Mouse (Mus musculus) cerebellum, adult 9-11 months (tissue): Measurements from ENCODE around the gene Luc7l2.
"Not testable (repeated sequence)": the region's sequence is repeated elsewhere in the genome, so short reads cannot be mapped to it uniquely, and the experiment has no call there.

Experiments used
- DNase-seq: peaks from one replicate; pipeline ENCODE4 v3.0.0; 2022

Gene Luc7l2

GRCm38 (mm10) chr6:38551062-38551988 lies at the start of gene Luc7l2:
Gene Luc7l2 (plus strand): TSS chr6:38551334.
- peak; percentile 99 for DNase-seq

- no peak for DNase-seq
Observed at GRCm38 (mm10) chr6:38512096-38512495, 39.0 kb upstream of the Luc7l2 start.

- no peak for DNase-seq
Observed at GRCm38 (mm10) chr6:38512830-38513229, 38.3 kb upstream of the Luc7l2 start.

- DNase-seq = no peak
Observed at GRCm38 (mm10) chr6:38515201-38515600, 35.9 kb upstream of the Luc7l2 start.

GRCm38 (mm10) chr6:38523851-38524250 lies 27.3 kb upstream of the Luc7l2 start:
- no peak for DNase-seq

- peak; percentile 35 for DNase-seq
Observed at GRCm38 (mm10) chr6:38531211-38531820, 19.8 kb upstream of the Luc7l2 start.

GRCm38 (mm10) chr6:38532500-38533420 lies 18.4 kb upstream of the Luc7l2 start:
- peak; percentile 59 for DNase-seq

- peak; percentile 100 for DNase-seq
Observed at GRCm38 (mm10) chr6:38533428-38534405, 17.4 kb upstream of the Luc7l2 start, which contains the start of gene Fmc1. Gene Fmc1 (plus strand): TSS chr6:38533502.

- DNase-seq = peak; percentile 97
Observed at GRCm38 (mm10) chr6:38534640-38535365, 16.3 kb upstream of the Luc7l2 start.

- DNase-seq = no peak
Observed at GRCm38 (mm10) chr6:38535366-38535690, 15.8 kb upstream of the Luc7l2 start.

GRCm38 (mm10) chr6:38535788-38536187 lies 15.3 kb upstream of the Luc7l2 start:
- DNase-seq = no peak

- DNase-seq = not testable (repeated sequence)
Observed at GRCm38 (mm10) chr6:38544141-38544540, 7.0 kb upstream of the Luc7l2 start.

- DNase-seq = not testable (repeated sequence)
Observed at GRCm38 (mm10) chr6:38547005-38547404, 4.1 kb upstream of the Luc7l2 start.

GRCm38 (mm10) chr6:38547707-38548106 lies 3.4 kb upstream of the Luc7l2 start:
- no peak for DNase-seq

GRCm38 (mm10) chr6:38548595-38548994 lies 2.5 kb upstream of the Luc7l2 start:
- not testable (repeated sequence) for DNase-seq

- DNase-seq = peak; percentile 39
Observed at GRCm38 (mm10) chr6:38549840-38550239, 1.3 kb upstream of the Luc7l2 start.

GRCm38 (mm10) chr6:38550250-38551061 lies 678 bp upstream of the Luc7l2 start:
- peak; percentile 85 for DNase-seq

GRCm38 (mm10) chr6:38551989-38552635 lies 978 bp downstream of the Luc7l2 start:
- DNase-seq = peak; percentile 99

GRCm38 (mm10) chr6:38552636-38553000 lies 1.5 kb downstream of the Luc7l2 start:
- DNase-seq = no peak

- DNase-seq = no peak
Observed at GRCm38 (mm10) chr6:38576096-38576495, 25.0 kb downstream of the Luc7l2 start.
